Mouse (Mus musculus) gastrocnemius, postnatal 25 days (tissue): ENCODE results near the gene Pxylp1. TPM values are rescaled to one million over a fixed set of nuclear protein-coding genes. Genes with fewer than 3 reads are reported as not detected.
"Not testable (repeated sequence)": the region's sequence is repeated elsewhere in the genome, so short reads cannot be mapped to it uniquely, and the experiment has no call there.

Source experiments
- DNase-seq: peaks from one replicate; pipeline ENCODE4 v3.0.0; 2022
- long read RNA-seq, 2 experiments: library from polyadenylated mRNA; stranded (forward); transcript quantifications; one replicate each; pipeline ENCODE4 v2.0.0; 2021
- total RNA-seq, 2 experiments: library from RNA; stranded (reverse); gene quantifications; 1 replicate in 1 of 2; 2 replicates in 1 of 2; pipeline ENCODE4 v1.2.3; 2021

Gene Pxylp1
- total RNA-seq, result 1 to 10 TPM; 1.7 to 1.8 TPM
- long read RNA-seq, experiment 1, result 0 reads
- long read RNA-seq, experiment 2, partial matches to known transcripts, result 0 of 2 reads
- long read RNA-seq, experiment 2, other reads (novel, unspliced or antisense), result 2 of 2 reads

- DNase-seq, result no peak
These were observed at the start of gene Pxylp1 for GRCm38 (mm10) chr9:96892546-96892945. Pxylp1 (minus strand) TSS chr9:96892669.

- no peak for DNase-seq
These were observed 46.4 kb upstream of the Pxylp1 start for GRCm38 (mm10) chr9:96938887-96939286.

GRCm38 (mm10) chr9:96936427-96936826 is 44.0 kb upstream of the Pxylp1 start:
- DNase-seq, result not testable (repeated sequence)

GRCm38 (mm10) chr9:96935556-96936300 is 43.3 kb upstream of the Pxylp1 start:
- no peak for DNase-seq

- DNase-seq, result no peak
These were observed 42.3 kb upstream of the Pxylp1 start for GRCm38 (mm10) chr9:96934816-96935215.

GRCm38 (mm10) chr9:96932751-96933150 is 40.3 kb upstream of the Pxylp1 start:
- DNase-seq, result no peak

- no peak for DNase-seq
These were observed 31.3 kb upstream of the Pxylp1 start for GRCm38 (mm10) chr9:96923577-96924316.

- DNase-seq, result no peak
These were observed 30.6 kb upstream of the Pxylp1 start for GRCm38 (mm10) chr9:96923119-96923518.

- peak; percentile 85 for DNase-seq
These were observed 24.4 kb upstream of the Pxylp1 start for GRCm38 (mm10) chr9:96916620-96917538.

GRCm38 (mm10) chr9:96916076-96916475 is 23.6 kb upstream of the Pxylp1 start:
- DNase-seq, result no peak

GRCm38 (mm10) chr9:96914851-96915250 is 22.4 kb upstream of the Pxylp1 start:
- no peak for DNase-seq

GRCm38 (mm10) chr9:96914005-96914404 is 21.5 kb upstream of the Pxylp1 start:
- DNase-seq, result no peak

GRCm38 (mm10) chr9:96909503-96909902 is 17.0 kb upstream of the Pxylp1 start:
- DNase-seq, result no peak

GRCm38 (mm10) chr9:96908737-96909136 is 16.3 kb upstream of the Pxylp1 start:
- no peak for DNase-seq

GRCm38 (mm10) chr9:96904360-96905355 is 12.2 kb upstream of the Pxylp1 start:
- no peak for DNase-seq

- DNase-seq, result no peak
These were observed 7.2 kb upstream of the Pxylp1 start for GRCm38 (mm10) chr9:96899717-96900116.

GRCm38 (mm10) chr9:96899004-96899403 is 6.5 kb upstream of the Pxylp1 start:
- no peak for DNase-seq

- no peak for DNase-seq
These were observed 4.2 kb upstream of the Pxylp1 start for GRCm38 (mm10) chr9:96896690-96897089.

- DNase-seq, result no peak
These were observed 1.1 kb upstream of the Pxylp1 start for GRCm38 (mm10) chr9:96893582-96893981.

- DNase-seq, result no peak
These were observed 833 bp downstream of the Pxylp1 start for GRCm38 (mm10) chr9:96891341-96892330.
